Mouse (Mus musculus) embryonic facial prominence, embryonic 13.5 days (tissue): ENCODE results near the gene Brsk1. TPM values are rescaled to one million over a fixed set of nuclear protein-coding genes. Genes with fewer than 3 reads are reported as not detected.

Source experiments
- ATAC-seq: fragments of 200-750 bp; cut with Nextera tagmentation; 2 replicates; pipeline ENCODE4 v1.8.0; 2017; ENCODE audit warnings: low read depth; ENCODE audit not compliant: insufficient number of reproducible peaks, insufficient read depth, low FRiP score, low TSS enrichment
- H3K27ac ChIP-seq: fragments of 300-500 bp; sonication (generic); 2 replicates; pipeline ENCODE4 v1.5.1; 2015; ENCODE audit warnings: moderate library complexity, mild to moderate bottlenecking, inconsistent platforms
- H3K27me3 ChIP-seq: fragments of 300-500 bp; sonication (generic); 2 replicates; pipeline ENCODE4 v1.6.1; 2015; ENCODE audit warnings: mild to moderate bottlenecking, inconsistent platforms
- H3K36me3 ChIP-seq: fragments of 300-500 bp; sonication (generic); 2 replicates; pipeline ENCODE4 v1.6.1; 2015; ENCODE audit warnings: mild to moderate bottlenecking, inconsistent platforms
- H3K4me1 ChIP-seq: fragments of 300-500 bp; sonication (generic); 2 replicates; pipeline ENCODE4 v1.6.1; 2015; ENCODE audit warnings: inconsistent platforms
- H3K4me2 ChIP-seq: fragments of 300-500 bp; sonication (generic); 2 replicates; pipeline ENCODE4 v1.6.1; 2015; ENCODE audit warnings: moderate library complexity, mild to moderate bottlenecking, inconsistent platforms
- H3K4me3 ChIP-seq: fragments of 300-500 bp; sonication (generic); 2 replicates; pipeline ENCODE4 v1.5.1; 2015; ENCODE audit warnings: mild to moderate bottlenecking, inconsistent platforms
- H3K9ac ChIP-seq: fragments of 300-500 bp; sonication (generic); 2 replicates; pipeline ENCODE4 v1.6.1; 2015; ENCODE audit warnings: mild to moderate bottlenecking, inconsistent platforms
- H3K9me3 ChIP-seq: fragments of 300-500 bp; sonication (generic); 2 replicates; pipeline ENCODE4 v1.6.1; 2016; ENCODE audit warnings: inconsistent platforms
- WGBS: fragments of 180-500 bp; shearing (Covaris S2); methylation state at CpG from one replicate; pipeline ENCODE4 v1.1.7; 2015; ENCODE audit warnings: mixed read lengths; 5-methylcytosine and 5-hydroxymethylcytosine counted together
- polyA plus RNA-seq: library from polyadenylated mRNA; unstranded; fragments of >200 nt; fragmentation: Nextera tagmentation; extraction: Ambion mirVana; gene quantifications from 2 replicates; pipeline ENCODE4 v1.2.1, GENCODE M21; 2015

Gene Brsk1
- polyA plus RNA-seq, 1 experiment from 2014 or later = 3.1 TPM

DNA sequence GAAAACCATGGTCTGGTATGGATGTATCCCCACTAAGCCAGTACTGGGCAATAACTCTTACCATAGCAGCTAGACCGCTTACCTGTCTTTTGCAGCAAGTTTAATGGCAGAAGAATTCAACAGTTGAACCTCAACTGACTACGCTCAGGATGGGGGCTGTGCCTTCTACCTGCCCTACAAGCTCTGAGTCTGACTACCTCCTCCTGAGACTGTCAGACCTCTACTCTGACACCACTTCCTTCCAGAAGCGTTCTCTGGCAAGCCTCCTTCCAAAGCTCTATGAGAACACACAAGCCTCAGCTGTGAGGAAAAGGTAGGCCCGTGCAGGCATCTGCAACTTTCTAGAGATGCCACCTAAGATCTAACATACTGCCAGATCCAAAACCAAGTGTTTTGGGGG, 35.0 kb upstream of the Brsk1 start:
- H3K27me3 ChIP-seq = no peaks in the 10 kb centered on the region
- H3K9ac ChIP-seq = no peak overlapping the region
- H3K4me2 ChIP-seq = no peak overlapping the region
- peaks cover 17% of the 10 kb centered on the region for H3K36me3 ChIP-seq
- WGBS = 86% methylated on average over 4 of the region's 4 CpGs
- peaks cover 50% of the 10 kb centered on the region for H3K4me1 ChIP-seq
- H3K4me3 ChIP-seq = no peak overlapping the region
- no peak for ATAC-seq
- no peaks in the 10 kb centered on the region for H3K9me3 ChIP-seq
- no peak overlapping the region for H3K27ac ChIP-seq

DNA sequence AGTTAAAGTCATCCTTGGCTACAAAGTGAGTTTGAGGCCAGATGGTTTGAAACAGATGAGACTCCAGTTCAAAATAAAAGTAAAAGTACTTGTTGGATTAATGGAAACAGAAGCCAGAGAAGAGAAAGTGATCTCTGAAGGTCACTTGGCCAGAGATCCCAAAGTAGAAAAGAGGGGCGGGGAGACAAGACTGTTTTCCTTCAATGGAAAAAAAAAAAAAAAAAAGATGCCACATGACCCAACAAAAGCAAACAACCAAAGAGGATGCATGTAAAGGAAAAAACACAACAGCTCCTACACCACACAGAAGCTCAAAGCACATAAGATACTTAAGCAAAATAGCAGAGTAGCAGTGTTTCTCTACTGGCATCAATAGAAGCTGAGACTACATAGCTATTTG, 34.5 kb upstream of the Brsk1 start:
- Histone ChIP-seq H3K27ac (no peak overlapping the region), H3K27me3 (no peaks in the 10 kb centered on the region), H3K36me3 (peaks cover 17% of the 10 kb centered on the region), H3K4me2 (no peak overlapping the region), H3K9ac (no peak overlapping the region), H3K4me1 (peaks cover 55% of the 10 kb centered on the region), H3K9me3 (no peaks in the 10 kb centered on the region), H3K4me3 (no peak overlapping the region)
- ATAC-seq = no peak
- WGBS = 80% methylated on average over 1 of the region's 1 CpGs

DNA sequence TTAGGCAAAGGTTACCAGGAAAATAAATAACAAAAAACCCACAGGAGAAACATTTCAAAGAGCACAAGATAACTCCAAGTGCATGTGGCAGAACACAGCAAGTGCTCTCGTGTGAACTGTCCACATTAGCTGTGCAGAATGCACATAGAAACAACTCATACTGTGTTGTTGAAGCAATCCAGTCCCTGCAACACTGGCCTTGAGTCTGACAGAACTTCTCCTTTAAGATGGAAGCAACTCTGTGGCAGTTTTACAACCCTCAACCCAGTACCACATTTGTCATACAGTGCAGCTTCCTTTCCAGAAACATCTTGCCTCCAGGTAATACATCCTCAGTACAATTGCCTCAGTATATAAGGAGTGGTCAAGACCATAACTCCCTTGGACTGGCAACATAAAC, 33.6 kb upstream of the Brsk1 start:
- peak overlapping the region; percentile 78 for H3K4me2 ChIP-seq
- H3K4me3 ChIP-seq = peak overlapping the region; percentile 83
- WGBS = 62% methylated on average over 1 of the region's 1 CpGs
- H3K9me3 ChIP-seq = no peaks in the 10 kb centered on the region
- ATAC-seq = no peak
- peak overlapping the region; percentile 94 for H3K9ac ChIP-seq
- peaks cover 55% of the 10 kb centered on the region for H3K4me1 ChIP-seq
- H3K27ac ChIP-seq = no peak overlapping the region
- no peaks in the 10 kb centered on the region for H3K27me3 ChIP-seq
- peaks cover 10% of the 10 kb centered on the region; the same call in 1 of the 2 replicates for H3K36me3 ChIP-seq

DNA sequence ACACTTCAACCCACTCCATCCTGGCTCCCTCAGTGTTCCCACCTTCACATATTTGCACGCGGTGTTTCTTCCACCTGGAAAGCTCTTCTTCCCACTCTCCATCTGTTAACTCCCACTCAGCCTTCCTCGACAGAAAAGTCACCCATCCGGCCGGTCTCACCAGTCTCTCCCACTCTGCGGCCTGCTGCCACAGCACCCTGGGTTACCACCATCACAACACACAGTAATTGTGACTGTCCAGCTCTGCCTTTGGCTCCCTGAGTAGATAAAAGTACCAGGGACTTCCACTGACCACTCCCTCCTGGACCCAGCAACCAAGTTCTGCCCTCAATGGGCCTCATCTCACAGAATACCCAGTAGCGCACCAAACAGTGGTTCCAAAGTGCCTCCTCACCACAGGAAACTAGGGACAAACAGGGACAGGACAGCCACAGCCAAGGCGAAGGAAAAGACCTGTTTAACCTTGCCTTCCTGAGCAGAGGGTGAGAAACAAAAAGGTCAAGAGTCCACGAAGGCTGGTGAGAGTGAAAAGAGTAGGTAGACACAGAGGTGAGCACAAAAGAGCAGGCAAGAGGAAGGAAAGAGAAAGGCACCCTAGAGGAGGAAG, 32.8 kb upstream of the Brsk1 start:
- H3K4me1 ChIP-seq = peaks cover 51% of the 10 kb centered on the region
- peak overlapping the region; percentile 83 for H3K4me3 ChIP-seq
- WGBS = 46% methylated on average over 9 of the region's 9 CpGs
- no peak for ATAC-seq
- no peak overlapping the region for H3K27ac ChIP-seq
- no peaks in the 10 kb centered on the region for H3K27me3 ChIP-seq
- peak overlapping the region; percentile 94 for H3K9ac ChIP-seq
- H3K9me3 ChIP-seq = no peaks in the 10 kb centered on the region
- H3K4me2 ChIP-seq = peak overlapping the region; percentile 78
- H3K36me3 ChIP-seq = peaks cover 10% of the 10 kb centered on the region

DNA sequence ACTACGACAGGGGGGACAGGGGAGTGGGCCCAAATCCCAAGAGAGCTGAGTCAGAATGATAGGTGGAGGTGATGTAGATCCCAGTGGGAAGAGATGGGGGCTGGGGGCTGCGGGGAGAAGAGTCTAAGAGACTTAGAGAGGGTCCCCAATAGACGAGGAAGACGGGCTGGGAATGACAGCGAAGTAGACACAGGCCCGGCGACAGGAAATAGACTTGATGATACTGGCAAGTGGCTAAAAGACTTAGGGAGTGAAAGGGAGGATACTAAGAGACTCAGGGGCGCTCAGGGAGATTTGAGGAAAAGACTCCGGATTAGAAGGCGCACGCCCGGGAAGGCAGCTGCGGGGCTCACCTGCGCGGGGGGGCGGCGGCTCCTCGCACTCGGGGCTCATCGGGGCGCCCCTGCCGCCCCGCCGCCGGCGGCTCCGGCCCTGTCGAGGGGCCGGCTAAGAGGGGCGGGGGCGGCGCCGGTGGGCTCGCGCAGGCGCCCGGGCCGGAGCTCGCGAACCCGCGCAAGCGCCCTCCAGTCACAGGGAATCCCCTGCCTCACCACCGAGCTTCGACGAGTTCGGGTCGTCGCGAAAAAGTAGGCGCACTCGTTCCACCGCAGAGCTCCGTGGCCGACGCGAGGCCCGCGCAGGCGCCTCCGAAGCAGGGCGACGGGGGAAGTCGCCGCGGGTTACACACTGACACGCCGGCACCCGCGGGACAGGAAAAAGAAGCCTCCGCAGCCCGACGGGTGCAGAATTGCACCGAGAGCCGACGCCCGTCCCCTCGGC, 32.1 kb upstream of the Brsk1 start:
- peak overlapping the region; percentile 78 for H3K4me2 ChIP-seq
- peak overlapping the region; percentile 97 for H3K27ac ChIP-seq
- H3K4me3 ChIP-seq = peak overlapping the region; percentile 83
- H3K9ac ChIP-seq = peak overlapping the region; percentile 94
- no peaks in the 10 kb centered on the region for H3K9me3 ChIP-seq
- under 1% methylated on average over 78 of the region's 78 CpGs for WGBS
- ATAC-seq = peak; percentile 46
- H3K36me3 ChIP-seq = peaks cover 10% of the 10 kb centered on the region
- no peaks in the 10 kb centered on the region for H3K27me3 ChIP-seq
- H3K4me1 ChIP-seq = peaks cover 49% of the 10 kb centered on the region

DNA sequence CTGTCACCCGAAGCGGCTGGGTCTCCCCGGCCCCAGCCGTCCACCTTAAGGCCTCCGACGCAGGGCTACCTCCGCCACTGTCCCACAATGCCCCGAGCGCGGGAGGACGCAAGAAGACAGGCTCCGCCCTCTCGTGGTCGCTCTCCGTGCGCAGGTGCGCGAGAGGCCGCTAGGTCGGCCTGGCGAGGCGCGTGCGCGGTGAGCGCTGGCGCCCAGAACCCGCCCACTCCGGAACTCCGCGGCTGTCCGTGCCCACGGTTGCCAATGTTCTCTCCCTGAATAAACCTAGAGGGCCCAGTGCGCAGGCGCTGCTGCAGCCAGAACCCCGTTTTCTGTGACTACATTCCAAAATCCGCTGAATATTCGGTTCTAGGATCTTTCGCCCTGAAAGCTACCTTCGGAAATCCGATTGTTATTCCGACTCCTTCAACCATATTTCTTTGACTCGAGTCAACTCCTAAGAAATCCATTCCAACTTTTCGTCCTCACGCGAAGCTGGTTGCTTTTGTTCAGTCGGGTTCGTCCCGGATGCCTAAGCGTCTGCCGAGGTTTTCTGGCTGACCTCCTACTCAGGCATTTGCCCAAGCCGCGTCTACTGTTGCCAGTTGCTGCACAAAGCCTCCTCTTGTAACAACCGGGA, 31.4 kb upstream of the Brsk1 start, which contains the start of gene Ppp6r1:
Gene Ppp6r1 (minus strand): TSS at position 108 of the 640 bp plus-strand sequence.
- WGBS = under 1% methylated on average over 54 of the region's 54 CpGs
- peak; percentile 97 for ATAC-seq
- H3K27ac ChIP-seq = peak within 1 kb of the TSS; percentile 97

DNA sequence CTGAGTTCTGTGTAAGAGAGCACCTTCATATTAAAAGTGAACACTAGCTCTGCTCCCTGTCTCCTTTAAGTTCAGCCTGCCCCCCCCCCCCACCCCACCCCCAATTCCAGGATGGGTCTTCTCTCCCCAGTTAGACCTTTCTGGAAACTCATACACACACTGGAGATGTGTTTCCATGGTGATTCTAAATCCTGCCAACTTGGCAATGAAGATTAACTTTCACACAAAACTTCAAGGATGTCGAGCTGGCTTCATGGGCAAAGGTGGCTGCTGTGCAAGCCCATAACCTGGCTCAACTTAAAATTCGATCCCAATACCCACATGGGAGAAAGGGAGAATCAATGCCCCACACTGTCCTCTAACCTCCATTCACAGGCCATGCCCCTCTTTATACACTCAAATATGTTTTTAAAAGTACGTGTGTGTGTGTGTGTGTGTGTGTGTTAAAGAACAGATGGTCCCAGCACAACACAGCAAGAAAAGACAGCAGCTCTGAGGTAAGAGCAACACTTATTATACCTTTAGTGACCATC, 30.4 kb upstream of the Brsk1 start:
- ATAC-seq = no peak
- H3K36me3 ChIP-seq = peaks cover 25% of the 10 kb centered on the region
- H3K4me1 ChIP-seq = peaks cover 36% of the 10 kb centered on the region
- peak overlapping the region; percentile 78 for H3K4me2 ChIP-seq
- peak overlapping the region; percentile 97 for H3K27ac ChIP-seq
- H3K4me3 ChIP-seq = peak overlapping the region; percentile 83
- 50% methylated on average over 3 of the region's 3 CpGs for WGBS
- H3K27me3 ChIP-seq = no peaks in the 10 kb centered on the region
- peak overlapping the region; percentile 94 for H3K9ac ChIP-seq
- no peaks in the 10 kb centered on the region for H3K9me3 ChIP-seq

More for the DNA sequence above, 31.4 kb upstream of the Brsk1 start, which contains the start of gene Ppp6r1:
- Histone ChIP-seq H3K4me3 (peak within 1 kb of the TSS; percentile 83), H3K4me2 (peak within 1 kb of the TSS; percentile 78), H3K9me3 (no peaks in the 10 kb centered on the region), H3K4me1 (peaks cover 43% of the 10 kb centered on the region), H3K9ac (peak within 1 kb of the TSS; percentile 94), H3K27me3 (no peaks in the 10 kb centered on the region), H3K36me3 (peaks cover 17% of the 10 kb centered on the region)

DNA sequence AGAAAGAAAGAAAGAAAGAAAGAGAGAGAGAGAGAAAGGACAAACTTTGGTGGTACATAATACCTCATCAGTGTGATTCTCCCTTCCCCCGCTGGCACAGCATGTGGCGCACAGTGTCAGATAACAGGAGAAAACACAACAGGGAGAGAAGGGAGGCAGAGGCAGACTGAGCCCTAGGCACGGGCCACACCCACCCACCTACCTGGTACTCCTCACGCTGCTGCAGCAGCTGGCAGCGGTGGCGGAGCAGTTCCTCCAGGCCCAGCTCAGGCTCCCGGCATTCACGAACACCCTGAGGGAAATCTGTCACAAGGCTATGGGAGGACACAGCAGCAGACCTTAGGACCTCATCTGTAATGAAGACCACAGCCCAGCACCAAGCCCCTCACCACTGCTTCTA, 27.2 kb upstream of the Brsk1 start:
- Histone ChIP-seq H3K9me3 (no peaks in the 10 kb centered on the region), H3K4me2 (no peak overlapping the region)
- no peak for ATAC-seq

DNA sequence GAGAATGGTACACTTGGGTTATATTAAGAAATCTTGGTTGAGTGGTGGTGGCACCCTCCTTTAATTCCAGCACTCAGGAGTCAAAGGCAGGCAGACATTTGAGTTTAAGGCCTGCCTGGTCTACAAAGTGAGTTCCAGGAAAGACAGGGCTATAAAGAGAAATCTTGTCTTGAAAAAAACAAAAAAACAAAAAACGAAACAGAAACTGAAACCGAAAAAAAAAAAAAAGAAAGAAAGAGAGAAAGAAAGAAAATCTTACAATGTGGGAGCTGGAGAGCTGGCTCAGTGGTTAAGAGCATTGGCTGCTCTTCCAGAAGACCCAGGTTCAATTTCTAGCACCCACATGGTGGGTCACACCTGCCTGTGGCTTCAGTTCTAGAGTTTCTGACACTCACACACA, 26.7 kb upstream of the Brsk1 start:
- Histone ChIP-seq H3K4me1 (peaks cover 12% of the 10 kb centered on the region), H3K9me3 (no peaks in the 10 kb centered on the region), H3K9ac (no peak overlapping the region), H3K4me3 (no peak overlapping the region), H3K27ac (no peak overlapping the region), H3K4me2 (no peak overlapping the region), H3K27me3 (no peaks in the 10 kb centered on the region), H3K36me3 (peaks cover 51% of the 10 kb centered on the region)
- ATAC-seq = no peak
- WGBS = 91% methylated on average over 2 of the region's 2 CpGs

More for the DNA sequence above, 27.2 kb upstream of the Brsk1 start:
- Histone ChIP-seq H3K4me3 (no peak overlapping the region), H3K4me1 (peaks cover 12% of the 10 kb centered on the region), H3K9ac (no peak overlapping the region), H3K27ac (no peak overlapping the region), H3K36me3 (peaks cover 45% of the 10 kb centered on the region), H3K27me3 (no peaks in the 10 kb centered on the region)
- WGBS = 58% methylated on average over 8 of the region's 8 CpGs

DNA sequence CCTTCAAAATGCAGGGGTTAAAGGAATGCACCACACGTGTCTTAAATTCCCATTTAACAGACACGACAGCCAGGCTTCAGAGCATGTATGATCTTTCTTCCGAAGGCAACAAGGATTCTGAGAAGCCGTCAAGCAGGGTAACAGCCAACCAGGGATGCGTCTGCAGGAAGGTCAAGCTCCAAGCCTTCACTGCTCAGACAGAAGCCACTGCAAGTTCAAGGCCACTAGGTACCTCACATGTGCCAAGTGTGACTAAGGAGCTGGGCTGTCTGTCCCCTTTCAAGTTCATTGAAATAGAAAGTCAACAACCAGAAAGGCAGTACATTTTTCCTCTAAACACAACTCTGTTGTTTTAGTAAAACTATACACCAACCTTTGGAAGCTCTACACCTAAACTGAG, 23.5 kb upstream of the Brsk1 start:
- WGBS = 96% methylated on average over 5 of the region's 5 CpGs
- no peaks in the 10 kb centered on the region for H3K9me3 ChIP-seq
- H3K27me3 ChIP-seq = no peaks in the 10 kb centered on the region
- no peak for ATAC-seq
- no peaks in the 10 kb centered on the region for H3K4me1 ChIP-seq
- no peak overlapping the region for H3K4me3 ChIP-seq
- H3K4me2 ChIP-seq = no peak overlapping the region
- H3K36me3 ChIP-seq = peaks cover 76% of the 10 kb centered on the region
- H3K9ac ChIP-seq = no peak overlapping the region
- no peak overlapping the region for H3K27ac ChIP-seq

DNA sequence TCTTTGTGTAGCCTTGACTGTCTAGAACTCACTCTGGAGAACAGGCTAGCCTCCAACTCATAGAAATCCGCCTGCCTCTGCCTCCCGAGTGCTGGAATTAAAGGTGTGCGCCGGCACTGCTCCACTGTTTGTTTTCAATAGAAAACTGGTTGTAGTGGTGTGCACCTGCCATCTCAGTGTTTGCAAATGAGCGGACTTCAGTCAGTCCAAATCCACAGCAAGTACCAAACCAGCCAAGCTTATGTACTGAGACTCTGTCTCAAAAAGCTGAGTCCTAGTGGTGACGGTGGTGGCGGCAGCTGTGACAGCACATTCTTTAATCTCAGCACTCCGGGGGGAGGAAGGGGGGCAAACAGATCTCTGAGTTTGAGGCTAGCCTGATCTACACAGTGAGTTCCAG, 21.9 kb upstream of the Brsk1 start:
- H3K36me3 ChIP-seq = peaks cover 72% of the 10 kb centered on the region
- 95% methylated on average over 8 of the region's 8 CpGs for WGBS
- H3K4me2 ChIP-seq = no peak overlapping the region
- no peaks in the 10 kb centered on the region for H3K27me3 ChIP-seq
- no peaks in the 10 kb centered on the region for H3K4me1 ChIP-seq
- H3K9me3 ChIP-seq = no peaks in the 10 kb centered on the region
- no peak overlapping the region for H3K9ac ChIP-seq
- ATAC-seq = no peak
- no peak overlapping the region for H3K4me3 ChIP-seq
- H3K27ac ChIP-seq = no peak overlapping the region
